Mouse (Mus musculus) embryonic facial prominence, embryonic 15.5 days (tissue): ENCODE measurements around the gene Ankrd17. TPM values are rescaled to one million over a fixed set of nuclear protein-coding genes. Genes with fewer than 3 reads are reported as not detected.

ENCODE experiments used
- ATAC-seq: fragments of 200-750 bp; cut with Nextera tagmentation; 2 replicates; pipeline ENCODE4 v1.8.0; 2017; ENCODE audit warnings: low read depth, moderate TSS enrichment; ENCODE audit not compliant: insufficient number of reproducible peaks, low FRiP score, low TSS enrichment
- H3K27ac ChIP-seq: fragments of 300-500 bp; sonication (generic); replicated peaks from 2 replicates; pipeline ENCODE4 v1.5.1; 2015; ENCODE audit warnings: mild to moderate bottlenecking, inconsistent platforms
- H3K27me3 ChIP-seq: fragments of 300-500 bp; sonication (generic); 2 replicates; pipeline ENCODE4 v1.6.1; 2015; ENCODE audit warnings: inconsistent platforms
- H3K36me3 ChIP-seq: fragments of 300-500 bp; sonication (generic); 2 replicates; pipeline ENCODE4 v1.6.1; 2015; ENCODE audit warnings: mild to moderate bottlenecking, inconsistent platforms
- H3K4me1 ChIP-seq: fragments of 300-500 bp; sonication (generic); 2 replicates; pipeline ENCODE4 v1.6.1; 2015; ENCODE audit warnings: inconsistent platforms
- H3K4me2 ChIP-seq: fragments of 300-500 bp; sonication (generic); replicated peaks from 2 replicates; pipeline ENCODE4 v1.6.1; 2015; ENCODE audit warnings: mild to moderate bottlenecking, inconsistent platforms
- H3K4me3 ChIP-seq: fragments of 300-500 bp; sonication (generic); replicated peaks from 2 replicates; pipeline ENCODE4 v1.5.1; 2015; ENCODE audit warnings: mild to moderate bottlenecking, inconsistent platforms
- H3K9ac ChIP-seq: fragments of 300-500 bp; sonication (generic); 2 replicates; pipeline ENCODE4 v1.6.1; 2015; ENCODE audit warnings: inconsistent platforms
- H3K9me3 ChIP-seq: fragments of 300-500 bp; sonication (generic); replicated peaks from 2 replicates; pipeline ENCODE4 v1.6.1; 2016; ENCODE audit warnings: inconsistent platforms
- WGBS: fragments of 180-500 bp; shearing (Covaris S2); methylation state at CpG from one replicate; pipeline ENCODE4 v1.1.7; 2015; 5-methylcytosine and 5-hydroxymethylcytosine counted together
- polyA plus RNA-seq: library from polyadenylated mRNA; unstranded; fragments of >200 nt; fragmentation: Nextera tagmentation; extraction: Ambion mirVana; gene quantifications from 2 replicates; pipeline ENCODE4 v1.2.1, GENCODE M21; 2015

The Ankrd17 gene
- polyA plus RNA-seq, 1 experiment from 2014 or later: 24.6 TPM

GRCm38 (mm10) chr5:90213356-90213755 lies 153.0 kb downstream of the Ankrd17 start:
- ATAC-seq: no peak

GRCm38 (mm10) chr5:90203168-90203567 lies 163.2 kb downstream of the Ankrd17 start:
- H3K36me3 ChIP-seq: no peaks in the 10 kb centered on the region
- H3K9ac ChIP-seq: no peak overlapping the region
- no peak overlapping the region for H3K4me2 ChIP-seq
- H3K9me3 ChIP-seq: no peaks in the 10 kb centered on the region
- 0 out of 2 replicates have a peak, but pooled peaks cover 3% of the 10 kb centered on the region for H3K27me3 ChIP-seq
- ATAC-seq: no peak
- H3K4me3 ChIP-seq: no peak overlapping the region
- WGBS: 14% methylated on average over 5 of the region's 5 CpGs
- H3K4me1 ChIP-seq: no peaks in the 10 kb centered on the region
- no peak overlapping the region for H3K27ac ChIP-seq

More at GRCm38 (mm10) chr5:90213356-90213755, 153.0 kb downstream of the Ankrd17 start:
- Histone ChIP-seq H3K27ac (no peak overlapping the region), H3K9me3 (no peaks in the 10 kb centered on the region), H3K36me3 (peaks cover 39% of the 10 kb centered on the region), H3K27me3 (no peaks in the 10 kb centered on the region), H3K4me2 (no peak overlapping the region), H3K4me3 (no peak overlapping the region), H3K9ac (no peak overlapping the region), H3K4me1 (no peaks in the 10 kb centered on the region)
- WGBS: 94% methylated on average over 12 of the region's 12 CpGs

- no peaks in the 10 kb centered on the region for H3K4me1 ChIP-seq
- H3K27ac ChIP-seq: no peak overlapping the region
- 78% methylated on average over 9 of the region's 9 CpGs for WGBS
- no peak overlapping the region for H3K9ac ChIP-seq
- no peak overlapping the region for H3K4me3 ChIP-seq
- H3K4me2 ChIP-seq: no peak overlapping the region
- no peaks in the 10 kb centered on the region for H3K9me3 ChIP-seq
- no peaks in the 10 kb centered on the region for H3K36me3 ChIP-seq
- no peak for ATAC-seq
- 0 out of 2 replicates have a peak, but pooled peaks cover 3% of the 10 kb centered on the region for H3K27me3 ChIP-seq
Observed at GRCm38 (mm10) chr5:90202447-90203117, 163.8 kb downstream of the Ankrd17 start.

- Histone ChIP-seq H3K27ac (no peak overlapping the region), H3K36me3 (no peaks in the 10 kb centered on the region), H3K9me3 (no peaks in the 10 kb centered on the region), H3K4me3 (no peak overlapping the region), H3K4me2 (no peak overlapping the region), H3K27me3 (0 out of 2 replicates have a peak, but pooled peaks cover 3% of the 10 kb centered on the region), H3K4me1 (no peaks in the 10 kb centered on the region), H3K9ac (no peak overlapping the region)
- 50% methylated on average over 16 of the region's 16 CpGs for WGBS
- ATAC-seq: no peak
Observed at GRCm38 (mm10) chr5:90199922-90200632, 166.3 kb downstream of the Ankrd17 start.

GRCm38 (mm10) chr5:90194831-90195230 lies 171.5 kb downstream of the Ankrd17 start:
- Histone ChIP-seq H3K9me3 (no peaks in the 10 kb centered on the region), H3K4me2 (no peak overlapping the region), H3K27me3 (no peaks in the 10 kb centered on the region), H3K4me3 (no peak overlapping the region), H3K36me3 (no peaks in the 10 kb centered on the region), H3K4me1 (no peaks in the 10 kb centered on the region), H3K27ac (no peak overlapping the region), H3K9ac (no peak overlapping the region)
- no peak for ATAC-seq
- WGBS: 21% methylated on average over 6 of the region's 6 CpGs

- Histone ChIP-seq H3K9ac (no peak overlapping the region), H3K4me1 (no peaks in the 10 kb centered on the region), H3K4me2 (no peak overlapping the region), H3K4me3 (no peak overlapping the region), H3K36me3 (no peaks in the 10 kb centered on the region), H3K27ac (no peak overlapping the region), H3K27me3 (no peaks in the 10 kb centered on the region), H3K9me3 (no peaks in the 10 kb centered on the region; the same call in 1 of the 2 replicates)
- WGBS: 56% methylated on average over 5 of the region's 5 CpGs
- ATAC-seq: no peak
Observed at GRCm38 (mm10) chr5:90182782-90183181, 183.6 kb downstream of the Ankrd17 start.

GRCm38 (mm10) chr5:90179094-90179493 lies 187.3 kb downstream of the Ankrd17 start:
- Histone ChIP-seq H3K4me1 (no peaks in the 10 kb centered on the region), H3K4me3 (no peak overlapping the region), H3K27ac (no peak overlapping the region), H3K9me3 (no peaks in the 10 kb centered on the region), H3K36me3 (no peaks in the 10 kb centered on the region), H3K9ac (no peak overlapping the region), H3K4me2 (no peak overlapping the region), H3K27me3 (no peaks in the 10 kb centered on the region)
- WGBS: 90% methylated on average over 5 of the region's 5 CpGs
- no peak for ATAC-seq

GRCm38 (mm10) chr5:90178116-90178515 lies 188.3 kb downstream of the Ankrd17 start:
- Histone ChIP-seq H3K4me1 (no peaks in the 10 kb centered on the region), H3K9ac (no peak overlapping the region), H3K27ac (no peak overlapping the region), H3K4me2 (no peak overlapping the region), H3K27me3 (no peaks in the 10 kb centered on the region), H3K4me3 (no peak overlapping the region), H3K9me3 (no peaks in the 10 kb centered on the region), H3K36me3 (no peaks in the 10 kb centered on the region)
- WGBS: 87% methylated on average over 1 of the region's 1 CpGs
- ATAC-seq: no peak

Other genes with a start within 250 kb of the Ankrd17 start
- gene Cox18, start 142.6 kb downstream of the Ankrd17 start, polyA plus RNA-seq: 33.1 and 33.3 TPM in 2 replicates
- 6.9 and 7.1 TPM in 2 replicates for gene Gm9958, start 627 bp upstream of the Ankrd17 start, polyA plus RNA-seq
- gene Alb, start 94.3 kb upstream of the Ankrd17 start, polyA plus RNA-seq: 2.6 and 3.1 TPM in 2 replicates
- 0.21 and 0.64 TPM in 2 replicates for gene Afp, start 124.2 kb upstream of the Ankrd17 start, polyA plus RNA-seq
- gene Afm, start 152.4 kb upstream of the Ankrd17 start, polyA plus RNA-seq: not detected in 2 replicates
- gene 5830473C10Rik, start 194.5 kb upstream of the Ankrd17 start, polyA plus RNA-seq: 0.20 TPM in 1 of 2 replicates, not detected in the other